Mouse (Mus musculus) embryonic fibroblast, embryonic 13.5 days (primary cell): ENCODE data around the gene Gm20388. TPM values are rescaled to one million over a fixed set of nuclear protein-coding genes. Genes with fewer than 3 reads are reported as not detected.
A peak's percentile ranks its signal among the peaks of the same experiment; 100 is the strongest.

Experiments
- H3K27ac ChIP-seq: 2 replicates; pipeline ENCODE4 v1.5.1; 2012; ENCODE audit warnings: low read length, control low read depth, inconsistent platforms; ENCODE audit not compliant: insufficient read depth
- H3K4me1 ChIP-seq: 2 replicates; pipeline ENCODE4 v1.6.1; 2011; ENCODE audit warnings: low read length; ENCODE audit not compliant: control insufficient read depth, insufficient read depth
- H3K4me3 ChIP-seq: 2 replicates; pipeline ENCODE4 v1.5.1; 2011; ENCODE audit warnings: mild to moderate bottlenecking, control low read depth, low read length; ENCODE audit not compliant: insufficient read depth
- CTCF ChIP-seq: IDR thresholded peaks from 2 replicates; pipeline ENCODE4 v1.5.1; 2011; ENCODE audit warnings: mild to moderate bottlenecking, control low read depth, low read length, moderate library complexity, borderline replicate concordance; ENCODE audit not compliant: insufficient read depth
- POLR2A ChIP-seq: IDR thresholded peaks from 2 replicates; pipeline ENCODE4 v1.6.1; 2011; ENCODE audit warnings: low read depth, mild to moderate bottlenecking, control low read depth, low read length, moderate library complexity
- polyA plus RNA-seq: library from polyadenylated mRNA; stranded (reverse); fragments of >200 nt; gene quantifications from 2 replicates; pipeline ENCODE4 v1.2.4, GENCODE M21; 2011; ENCODE audit warnings: low read depth; ENCODE audit not compliant: missing spikeins, insufficient read length

Gene Gm20388
- polyA plus RNA-seq, 1 experiment: 82.8 TPM

GRCm38 (mm10) chr8:121628681-121629080, 1718.0 kb downstream of the Gm20388 start:
- Histone ChIP-seq H3K4me3 (no peak overlapping the region), H3K4me1 (peaks cover 19% of the 10 kb centered on the region), H3K27ac (peak overlapping the region; percentile 56)
- no peak for TF ChIP-seq POLR2A

GRCm38 (mm10) chr8:121631645-121632071, 1721.0 kb downstream of the Gm20388 start:
- TF ChIP-seq POLR2A: no peak
- TF ChIP-seq CTCF: no peak
- peaks cover 19% of the 10 kb centered on the region for H3K4me1 ChIP-seq
- no peak overlapping the region for H3K4me3 ChIP-seq
- H3K27ac ChIP-seq: peak overlapping the region; percentile 73

GRCm38 (mm10) chr8:121632401-121632800, 1721.8 kb downstream of the Gm20388 start:
- H3K4me3 ChIP-seq: no peak overlapping the region
- H3K27ac ChIP-seq: peak overlapping the region; percentile 37
- TF ChIP-seq CTCF: no peak
- no peak for TF ChIP-seq POLR2A
- peaks cover 19% of the 10 kb centered on the region for H3K4me1 ChIP-seq

GRCm38 (mm10) chr8:121635534-121635933, 1724.9 kb downstream of the Gm20388 start:
- Histone ChIP-seq H3K27ac (no peak overlapping the region), H3K4me3 (no peak overlapping the region), H3K4me1 (peaks cover 24% of the 10 kb centered on the region)
- no peak for TF ChIP-seq POLR2A
- TF ChIP-seq CTCF: no peak

- Histone ChIP-seq H3K4me1 (peaks cover 19% of the 10 kb centered on the region), H3K4me3 (no peak overlapping the region), H3K27ac (no peak overlapping the region)
- TF ChIP-seq CTCF: no peak
- TF ChIP-seq POLR2A: no peak
Observed at GRCm38 (mm10) chr8:121636180-121636579, 1725.5 kb downstream of the Gm20388 start.

GRCm38 (mm10) chr8:121642804-121643203, 1732.2 kb downstream of the Gm20388 start:
- Histone ChIP-seq H3K4me1 (peaks cover 12% of the 10 kb centered on the region; the same call in 1 of the 2 replicates), H3K27ac (no peak overlapping the region), H3K4me3 (no peak overlapping the region)
- TF ChIP-seq CTCF (no peak), POLR2A (no peak)

GRCm38 (mm10) chr8:121643384-121643783, 1732.7 kb downstream of the Gm20388 start:
- H3K4me3 ChIP-seq: no peak overlapping the region
- H3K27ac ChIP-seq: no peak overlapping the region
- peaks cover 15% of the 10 kb centered on the region; the same call in 1 of the 2 replicates for H3K4me1 ChIP-seq
- no peak for TF ChIP-seq POLR2A
- TF ChIP-seq CTCF: no peak

GRCm38 (mm10) chr8:121647511-121648215, 1737.0 kb downstream of the Gm20388 start:
- TF ChIP-seq POLR2A (no peak), CTCF (no peak)
- H3K4me1 ChIP-seq: peaks cover 18% of the 10 kb centered on the region
- no peak overlapping the region for H3K27ac ChIP-seq
- no peak overlapping the region for H3K4me3 ChIP-seq

- H3K4me1 ChIP-seq: peaks cover 16% of the 10 kb centered on the region
- no peak for TF ChIP-seq POLR2A
- TF ChIP-seq CTCF: no peak
- H3K4me3 ChIP-seq: no peak overlapping the region
- H3K27ac ChIP-seq: no peak overlapping the region
Observed at GRCm38 (mm10) chr8:121648451-121648850, 1737.8 kb downstream of the Gm20388 start.

- Histone ChIP-seq H3K27ac (no peak overlapping the region), H3K4me3 (peak overlapping the region; percentile 24), H3K4me1 (peaks cover 13% of the 10 kb centered on the region)
- TF ChIP-seq CTCF (no peak), POLR2A (no peak)
Observed at GRCm38 (mm10) chr8:121649423-121649822, 1738.8 kb downstream of the Gm20388 start.

- Histone ChIP-seq H3K4me1 (peaks cover 11% of the 10 kb centered on the region), H3K27ac (no peak overlapping the region), H3K4me3 (peak overlapping the region; percentile 62; the same call in 1 of the 2 replicates)
- TF ChIP-seq POLR2A (no peak), CTCF (no peak)
Observed at GRCm38 (mm10) chr8:121649904-121650303, 1739.3 kb downstream of the Gm20388 start.
